Mouse (Mus musculus) MEL (cell line): ENCODE measurements around the gene Kmt2a.
A peak's percentile ranks its signal among the peaks of the same experiment; 100 is the strongest.

ENCODE experiments used
- CHD2 ChIP-seq: IDR thresholded peaks from 2 replicates; pipeline ENCODE4 v1.6.1; 2011; ENCODE audit warnings: low read length, improper control_type of control experiment
- E2F4 ChIP-seq: IDR thresholded peaks from 2 replicates; pipeline ENCODE4 v1.6.1; 2011; ENCODE audit warnings: low read depth, low read length, improper control_type of control experiment, borderline replicate concordance
- JUND ChIP-seq: IDR thresholded peaks from 2 replicates; pipeline ENCODE4 v1.6.1; 2011; ENCODE audit warnings: low read depth, mild to moderate bottlenecking, improper control_type of control experiment, low read length
- KAT2A ChIP-seq: conservative IDR thresholded peaks from 2 replicates; pipeline ENCODE4 v1.6.1; 2012; ENCODE audit warnings: low read depth, low read length, improper control_type of control experiment, inconsistent platforms
- POLR2A ChIP-seq, 2 experiments: IDR thresholded peaks; 2 replicates each; pipeline ENCODE4 v1.6.1; 2011 to 2012; ENCODE audit warnings: low read length in 2 of 2, mild to moderate bottlenecking in 2 of 2, control low read depth in 1 of 2, improper control_type of control experiment in 1 of 2, low read depth in 1 of 2, moderate library complexity in 1 of 2; ENCODE audit not compliant: control insufficient read depth in 1 of 2, insufficient read depth in 1 of 2, poor library complexity in 1 of 2
- RCOR1 ChIP-seq: IDR thresholded peaks from 2 replicates; pipeline ENCODE4 v1.6.1; 2012; ENCODE audit warnings: low read depth, mild to moderate bottlenecking, inconsistent platforms, low read length, improper control_type of control experiment
- SIN3A ChIP-seq: IDR thresholded peaks from 2 replicates; pipeline ENCODE4 v1.6.1; 2012; ENCODE audit warnings: low read length, improper control_type of control experiment, inconsistent platforms
- SMC3 ChIP-seq: IDR thresholded peaks from 2 replicates; pipeline ENCODE4 v1.6.1; 2011; ENCODE audit warnings: low read depth, low read length, improper control_type of control experiment
- TCF12 ChIP-seq: IDR thresholded peaks from 2 replicates; pipeline ENCODE4 v1.6.1; 2014; ENCODE audit warnings: low read depth, mild to moderate bottlenecking, inconsistent platforms, low read length, improper control_type of control experiment, moderate library complexity

- TF ChIP-seq JUND (no peak), TCF12 (0 out of 2 replicates have a peak, but pooled peaks have one; percentile 39), SMC3 (no peak), POLR2A (IDR thresholded peaks at IDR 0.05; ENCODE audit: control insufficient read depth in 1 of 2, insufficient read depth in 1 of 2, low read depth in 1 of 2, low read length in 2 of 2, poor library complexity in 1 of 2) (no peak), CHD2 (no peak), RCOR1 (peak; percentile 53; the same call in 1 of the 2 replicates), SIN3A (no peak), KAT2A (no peak), E2F4 (no peak)
Measured at GRCm38 (mm10) chr9:44904964-44905363, 23.9 kb upstream of the Kmt2a start.
